Mouse (Mus musculus) layer of hippocampus, postnatal 14 days (tissue): ENCODE data around the gene Nxn. TPM values are rescaled to one million over a fixed set of nuclear protein-coding genes. Genes with fewer than 3 reads are reported as not detected.

Source experiments
- DNase-seq, 2 experiments: peaks; one replicate each; pipeline ENCODE4 v3.0.0; 2021 to 2022; ENCODE audit warnings: low spot score in 2 of 2, mixed read lengths in 1 of 2
- total RNA-seq, 2 experiments: library from RNA; stranded (reverse); gene quantifications; 2 replicates each; pipeline ENCODE4 v1.2.3; 2021

Nxn gene
- total RNA-seq, 2 experiments from 2014 or later: 14.1 to 18.5 TPM

DNA sequence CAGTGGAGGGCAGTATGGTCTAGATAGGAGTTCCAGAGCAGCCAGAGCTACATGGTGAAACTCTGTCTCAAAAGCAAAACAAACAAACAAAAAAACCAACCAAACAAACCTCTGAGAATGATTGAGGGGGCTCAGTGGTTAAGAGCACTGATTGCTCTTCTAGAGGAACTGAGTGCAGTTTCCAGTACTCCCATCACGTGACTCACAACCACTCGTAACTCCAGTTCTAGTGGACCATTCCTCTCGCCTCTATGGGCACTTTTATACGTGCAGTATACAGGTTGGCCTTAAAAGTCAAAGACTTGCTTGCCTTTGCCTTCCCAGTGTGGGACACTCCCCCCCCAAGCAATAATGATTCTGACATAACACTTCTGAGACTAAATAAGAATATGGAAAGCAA, 6.2 kb upstream of the Nxn start:
- no peak for DNase-seq

DNA sequence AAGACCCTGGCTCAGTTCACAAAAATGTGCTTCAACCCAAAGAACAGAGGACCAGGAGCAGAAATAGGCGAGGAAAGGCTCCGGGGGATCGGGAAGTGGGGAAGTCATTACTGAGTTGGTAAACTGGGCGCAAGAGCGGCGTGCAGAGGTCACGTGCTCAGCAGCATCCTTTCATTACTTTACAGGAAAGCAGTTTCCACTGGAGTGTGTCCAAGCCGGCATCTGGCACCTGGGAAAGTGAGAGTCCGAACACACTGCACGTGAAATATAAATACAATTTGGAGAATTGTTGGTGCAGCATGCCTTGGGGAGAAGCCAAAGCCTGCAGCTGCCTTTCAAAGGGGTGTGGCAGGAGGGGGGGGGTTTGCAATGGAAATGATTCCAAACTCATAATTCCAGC, 2.5 kb upstream of the Nxn start:
- no peak for DNase-seq

DNA sequence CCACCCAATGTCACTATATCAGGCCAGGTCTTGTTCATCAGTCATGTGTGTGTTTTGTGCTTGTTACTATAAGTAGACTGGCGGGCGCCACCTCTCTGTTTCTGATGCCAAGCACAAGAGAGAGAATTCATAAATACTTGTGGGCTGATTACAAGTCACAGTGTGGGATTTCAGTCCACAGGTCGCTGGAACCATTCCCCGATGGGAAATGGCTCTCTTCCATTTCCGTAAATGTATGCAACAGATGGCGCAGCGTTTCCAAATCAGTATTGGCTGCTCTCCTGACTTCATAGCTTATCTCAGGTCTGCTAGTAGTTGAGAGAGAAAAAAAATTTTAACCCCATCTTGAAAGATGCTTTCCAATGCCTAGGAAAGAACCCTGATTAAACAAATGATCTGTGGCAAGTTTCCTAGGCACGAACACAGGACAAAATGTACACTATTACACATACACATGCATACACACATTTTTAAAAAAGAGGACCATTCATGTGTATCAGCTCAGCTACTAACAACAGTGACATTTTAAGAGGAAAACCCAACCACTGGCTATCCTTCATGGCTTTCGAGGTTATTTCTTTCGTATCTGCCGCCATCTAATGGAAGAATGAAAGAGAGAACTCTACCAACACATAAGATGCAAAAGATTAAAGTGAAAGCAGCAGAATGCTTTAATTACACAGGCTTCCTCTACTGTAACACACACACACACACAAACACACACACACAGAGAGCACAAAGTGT, 819 bp upstream of the Nxn start:
- DNase-seq: peak in 1 of 2 experiments; percentile 72

DNA sequence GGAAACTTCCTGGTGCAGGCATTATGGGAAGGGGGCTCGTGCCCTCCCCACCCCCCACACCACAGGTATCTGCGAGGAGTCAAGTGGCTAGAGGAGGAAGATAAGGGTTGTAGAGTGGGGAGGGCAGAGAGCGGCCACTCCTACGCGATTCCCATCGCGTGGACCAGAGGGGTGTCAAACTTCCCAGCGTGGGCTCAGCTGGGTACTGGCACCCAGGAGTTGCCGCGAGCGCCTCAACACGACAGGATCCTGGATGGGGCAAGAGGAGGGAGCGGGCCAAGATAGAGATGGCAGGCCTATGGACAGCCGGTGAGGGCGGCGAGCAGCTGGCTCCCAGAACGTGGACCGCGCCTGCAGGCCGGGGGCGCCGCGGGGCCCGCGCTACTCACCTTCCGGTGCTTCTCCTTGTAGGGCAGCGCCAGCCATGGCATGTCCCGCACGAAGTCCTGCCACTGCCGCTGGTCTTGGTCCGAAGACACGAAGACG, 585 bp downstream of the Nxn start:
- DNase-seq: no peak

DNA sequence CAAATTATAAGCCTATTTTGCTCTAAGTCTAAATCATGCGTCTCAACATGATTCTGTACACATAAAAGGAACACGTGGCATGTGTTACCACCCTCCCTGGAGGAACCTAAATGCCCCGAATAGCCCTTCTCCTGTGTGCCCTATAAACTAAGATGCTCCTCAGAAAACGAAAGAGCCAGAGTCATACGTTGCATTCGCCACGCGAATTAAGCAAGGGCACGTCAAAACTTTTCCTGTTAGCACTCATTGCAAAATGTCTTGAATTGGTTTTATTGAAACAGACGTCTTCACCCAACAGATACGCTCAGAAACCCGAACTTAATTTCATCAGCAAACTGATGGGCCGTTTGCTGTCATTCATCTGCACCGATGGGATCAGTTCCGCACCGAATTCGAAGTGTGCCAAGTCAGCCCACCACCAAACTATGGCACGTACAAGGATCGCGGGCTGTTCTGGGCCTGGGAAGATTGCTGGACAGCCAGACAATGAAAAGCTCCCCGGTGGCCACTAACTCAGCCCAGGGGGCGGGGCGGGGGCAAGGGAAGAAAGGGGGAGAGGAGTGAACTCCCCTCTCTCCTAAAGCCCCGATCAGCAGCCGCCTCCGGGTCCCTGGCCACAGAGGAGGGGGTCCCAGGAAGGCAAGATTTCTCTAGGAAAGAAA, 1.2 kb downstream of the Nxn start:
- DNase-seq: no peak

DNA sequence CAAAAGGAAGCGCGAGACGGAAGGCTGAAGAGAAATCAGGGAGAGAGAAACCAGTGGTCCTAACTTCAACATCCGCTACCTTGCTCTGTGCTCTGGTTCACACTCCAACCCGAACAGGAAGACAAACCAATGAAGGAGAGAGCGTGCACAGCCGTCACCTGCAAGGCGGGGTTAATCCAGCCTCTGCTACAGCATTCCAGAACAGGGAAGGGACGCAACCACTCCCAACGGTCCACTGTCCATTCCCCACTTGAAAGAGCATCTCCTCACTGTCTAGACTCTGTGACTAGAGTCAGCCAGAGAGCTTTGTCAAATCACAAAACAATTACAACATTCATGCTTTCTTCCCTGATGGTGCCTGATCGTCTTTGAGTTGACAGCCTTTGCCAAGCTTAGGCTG, 5.9 kb downstream of the Nxn start:
- no peak for DNase-seq

DNA sequence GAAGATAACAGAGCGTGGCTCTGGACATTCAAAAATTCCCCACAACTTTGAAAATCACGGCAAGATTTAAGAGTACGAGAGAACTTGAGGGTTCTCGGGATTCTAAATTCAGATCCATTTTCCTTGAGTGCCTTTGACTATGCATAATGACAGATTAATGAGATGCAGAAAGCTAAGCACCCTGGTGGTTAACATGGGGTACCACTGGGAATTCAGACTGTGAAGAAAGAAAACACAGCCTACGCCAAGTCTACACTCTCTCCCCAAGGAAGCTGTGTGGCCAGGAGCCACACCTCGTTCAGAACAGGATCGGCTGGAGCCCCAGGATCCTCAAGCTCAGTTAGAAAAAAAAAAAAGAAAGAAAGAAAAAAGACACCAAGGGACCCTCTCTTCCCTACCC, 6.4 kb downstream of the Nxn start:
- DNase-seq: no peak

DNA sequence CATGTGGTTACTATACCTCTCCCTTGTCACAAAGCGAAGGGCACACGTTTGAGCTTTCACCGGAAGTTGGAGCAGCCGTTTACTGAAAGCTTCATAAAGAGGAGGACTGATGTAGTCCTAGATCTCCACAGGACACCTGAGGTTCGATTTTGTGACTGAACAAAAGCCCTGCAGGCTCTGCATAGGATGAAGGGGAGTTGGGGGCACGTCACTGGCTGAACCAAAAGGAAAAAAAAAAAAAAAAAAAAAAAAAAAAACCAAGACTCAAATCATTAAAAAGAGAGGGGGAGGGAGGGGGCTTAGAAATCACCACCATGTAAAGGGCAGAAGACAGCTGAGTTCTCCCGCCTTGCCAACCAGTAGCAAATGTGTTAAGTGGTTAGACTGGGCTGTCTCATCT, 10.2 kb downstream of the Nxn start:
- DNase-seq: no peak

DNA sequence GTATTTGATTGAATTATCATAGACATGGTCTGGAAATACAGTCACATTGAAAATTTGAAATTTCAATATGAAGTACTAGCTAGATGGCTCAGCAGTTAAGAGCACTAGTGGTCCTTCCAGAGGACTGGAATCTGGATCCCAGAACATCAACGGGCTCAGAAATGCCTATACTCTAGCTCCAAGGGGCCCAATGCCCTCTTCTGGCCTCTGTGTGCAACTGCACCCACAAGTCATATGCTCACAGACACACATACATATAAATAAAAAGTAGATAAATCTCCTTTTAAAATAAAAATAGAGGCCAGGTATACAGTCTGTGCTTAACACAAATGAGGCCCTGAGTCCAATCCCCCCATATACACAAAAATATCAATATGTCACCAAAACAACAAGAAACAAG, 11.8 kb downstream of the Nxn start:
- DNase-seq: no peak

DNA sequence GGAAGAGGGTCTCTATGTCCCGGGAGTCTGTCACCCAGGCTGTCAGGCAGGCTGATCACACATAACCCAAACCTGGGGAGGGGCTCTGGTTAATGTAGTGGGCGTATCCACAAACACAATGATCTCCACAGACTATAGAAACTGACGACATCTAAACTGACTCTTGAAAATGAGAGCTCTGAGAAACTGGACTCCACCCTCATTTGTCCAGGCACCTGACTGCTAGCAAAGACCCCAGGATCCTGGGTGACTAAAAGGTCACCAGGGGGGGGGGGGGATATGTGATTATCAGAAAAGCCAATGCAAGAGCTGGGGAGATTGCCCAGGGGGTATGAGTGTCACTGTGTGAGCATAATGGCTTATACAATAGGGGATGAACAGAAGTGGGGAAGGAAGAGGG, 13.2 kb downstream of the Nxn start:
- no peak for DNase-seq

DNA sequence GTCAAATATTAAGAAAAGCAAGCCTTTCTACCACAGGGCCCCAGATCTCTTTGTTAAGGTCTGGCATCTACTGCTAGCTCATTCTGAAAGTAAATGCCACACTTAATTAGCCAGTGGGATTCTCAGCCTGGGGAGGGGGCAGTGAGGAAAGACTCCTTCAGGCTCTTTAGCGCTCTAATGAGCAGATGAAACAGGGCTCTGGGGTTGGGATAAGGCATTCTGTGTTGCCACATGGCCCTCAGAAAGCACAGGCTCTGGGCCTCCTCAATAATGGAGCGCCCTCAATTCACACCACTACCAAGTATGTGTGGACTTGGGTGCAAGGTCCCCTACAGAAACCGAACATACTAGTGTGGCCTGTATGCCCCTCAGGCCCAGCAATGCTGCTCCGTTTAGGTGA, 13.9 kb downstream of the Nxn start:
- no peak for DNase-seq

DNA sequence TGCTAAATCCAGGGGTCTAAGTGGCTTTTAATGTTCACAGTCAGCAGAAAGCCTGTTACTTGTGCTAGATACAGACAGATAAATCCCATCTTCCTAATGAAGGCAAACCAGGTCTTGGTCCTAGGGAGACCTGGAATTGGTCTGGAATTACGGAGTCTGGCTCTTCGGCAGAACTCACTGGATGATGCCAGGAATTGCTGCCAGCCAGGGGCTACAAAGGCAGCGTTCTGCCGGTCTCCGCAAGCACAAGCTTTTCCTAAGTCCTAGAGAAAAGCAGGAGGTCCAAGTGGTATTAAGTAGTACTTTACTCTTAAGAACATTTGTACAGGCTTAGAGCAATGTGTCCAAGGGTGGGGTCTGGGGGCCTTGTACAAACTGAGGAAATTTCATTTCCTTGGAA, 14.6 kb downstream of the Nxn start:
- no peak for DNase-seq

DNA sequence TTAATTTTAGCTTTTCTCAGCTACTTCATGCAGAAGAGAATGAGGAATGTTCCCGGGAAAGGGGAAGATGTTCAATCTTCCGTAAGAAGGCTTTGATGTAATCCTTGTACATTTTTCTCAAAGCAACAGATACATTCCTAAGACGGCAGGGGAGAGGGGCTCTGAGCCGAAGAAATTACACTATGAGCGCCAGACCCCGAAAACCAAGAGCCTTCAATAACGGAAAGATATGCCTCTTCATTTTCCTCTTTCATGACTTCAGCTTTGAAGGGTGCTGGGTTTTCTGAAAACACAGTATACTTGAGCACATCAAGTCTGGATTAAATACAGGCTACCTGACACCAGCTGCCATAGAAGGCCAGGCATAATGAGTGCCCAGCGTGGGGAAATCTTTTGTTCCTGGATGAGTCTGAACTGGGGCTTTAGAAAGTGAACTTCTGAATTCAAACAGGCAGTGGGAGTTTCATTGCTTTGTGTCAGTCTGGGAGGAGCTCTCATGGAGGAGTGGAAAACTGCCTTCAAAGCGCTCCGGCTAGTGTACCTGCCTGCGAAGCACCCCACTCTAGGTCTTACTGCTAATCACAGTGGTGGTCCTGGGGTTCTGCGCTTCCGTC, 16.1 kb downstream of the Nxn start:
- no peak for DNase-seq

DNA sequence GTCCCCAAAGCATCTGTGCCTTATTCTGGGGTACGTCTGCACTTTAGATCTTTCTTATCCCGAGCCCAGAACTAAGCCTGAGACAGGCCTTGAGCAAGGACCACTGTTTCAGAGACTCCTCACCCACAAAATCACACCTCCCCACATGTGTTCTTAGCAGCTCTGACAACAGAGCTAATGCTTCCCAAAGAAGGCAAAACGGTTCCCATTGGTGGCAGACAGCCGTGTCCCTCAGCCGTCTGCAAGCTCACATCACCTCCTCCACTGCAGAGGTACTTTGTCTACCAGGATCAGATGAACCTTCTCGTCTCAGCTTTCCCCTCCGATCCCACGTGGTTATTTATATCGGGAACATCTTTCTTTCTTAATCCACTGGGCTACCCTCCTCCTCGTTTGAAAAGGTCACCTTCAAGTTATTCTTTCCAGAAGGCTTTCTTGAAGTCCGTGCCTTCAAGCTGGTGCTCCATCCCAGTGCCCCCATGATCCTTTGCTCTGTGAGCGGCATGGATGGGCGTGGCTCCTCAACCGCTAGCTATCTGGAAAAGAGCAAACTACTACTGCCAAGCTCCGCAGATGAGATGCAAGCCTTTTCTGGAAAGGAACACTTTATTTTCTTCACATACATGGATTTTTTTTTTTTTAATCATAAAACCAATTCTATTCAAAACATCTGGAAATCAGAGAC, 17.6 kb downstream of the Nxn start:
- no peak for DNase-seq

DNA sequence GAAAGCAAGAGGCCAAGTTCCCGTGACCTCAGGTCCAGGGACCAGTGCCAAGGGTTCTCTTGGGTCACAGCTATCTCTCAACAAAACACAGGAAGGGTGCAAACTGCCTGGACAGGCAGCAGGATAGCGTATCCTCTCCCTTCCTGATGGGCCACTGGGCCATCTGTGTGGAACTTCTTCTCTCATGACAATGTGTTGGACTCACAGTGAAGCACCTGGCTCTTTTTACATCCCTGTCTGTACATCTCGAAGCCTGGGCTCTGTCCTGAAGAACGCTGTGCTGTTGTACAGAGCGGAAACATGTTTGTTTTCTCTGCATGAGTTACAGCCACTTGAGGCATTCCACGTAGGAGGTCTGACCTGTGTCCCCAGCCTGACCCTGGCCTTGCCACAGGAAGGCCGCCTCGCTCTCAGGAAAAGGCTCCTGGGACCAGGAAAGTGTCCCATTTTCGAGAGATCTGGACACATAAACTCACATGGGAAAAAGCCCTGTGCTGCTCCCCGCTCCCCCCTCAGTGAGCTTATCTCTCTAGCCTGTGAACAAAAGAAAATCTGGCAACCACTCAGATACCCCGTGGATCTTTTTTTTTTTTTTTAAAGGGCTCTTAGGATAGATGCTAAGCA, 18.9 kb downstream of the Nxn start:
- no peak for DNase-seq

DNA sequence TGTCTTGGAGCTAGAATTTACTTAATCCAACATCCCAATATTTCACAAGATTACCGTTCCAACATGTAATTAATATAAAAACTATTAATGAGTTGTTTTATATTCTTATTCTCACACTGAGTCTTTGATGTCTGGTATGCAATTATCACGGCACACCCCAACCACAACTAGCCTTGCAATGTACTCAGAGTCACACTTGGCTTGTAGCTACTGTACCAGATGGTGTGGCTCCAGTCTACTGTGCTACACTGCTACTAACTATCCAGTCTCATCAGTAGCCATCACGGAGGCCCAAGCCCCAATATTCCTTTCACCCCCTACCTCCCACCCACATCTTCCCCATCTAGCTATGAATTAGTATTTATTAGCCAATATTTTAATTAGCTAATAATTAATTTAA, 22.5 kb downstream of the Nxn start:
- no peak for DNase-seq

DNA sequence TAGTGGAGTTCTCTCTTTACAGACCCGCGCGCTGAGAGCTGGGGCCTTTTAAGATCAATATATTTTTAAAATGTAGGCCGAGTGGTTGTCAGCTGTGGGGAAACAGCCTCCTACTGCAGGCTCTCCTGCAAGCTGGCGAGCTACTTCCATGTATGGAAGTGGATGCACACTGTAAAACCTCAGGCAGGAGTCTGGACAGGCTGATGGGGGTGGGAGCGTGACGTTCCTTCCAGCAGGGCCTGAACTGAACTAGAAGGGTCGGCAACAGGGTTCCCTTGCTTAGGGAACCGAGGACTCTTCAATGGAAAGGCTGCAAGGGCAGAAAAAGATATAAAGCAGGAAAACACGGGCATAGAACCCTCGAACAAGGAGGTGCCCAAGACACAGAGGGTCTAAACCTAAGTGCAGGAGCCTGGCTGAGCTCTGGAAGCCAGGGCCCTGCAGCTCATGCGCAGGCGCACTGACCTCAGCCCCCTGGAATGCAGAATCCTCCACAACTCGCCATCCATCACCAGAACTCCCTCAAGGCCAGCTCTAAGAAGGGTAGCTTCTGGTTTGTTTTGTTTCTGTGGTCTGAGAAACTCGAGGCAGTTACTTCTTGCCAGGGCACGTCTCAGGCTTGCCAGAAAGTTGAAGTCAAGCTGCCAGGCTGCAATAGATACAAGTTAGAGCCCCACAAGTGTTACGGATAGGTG, 24.3 kb downstream of the Nxn start:
- no peak for DNase-seq

DNA sequence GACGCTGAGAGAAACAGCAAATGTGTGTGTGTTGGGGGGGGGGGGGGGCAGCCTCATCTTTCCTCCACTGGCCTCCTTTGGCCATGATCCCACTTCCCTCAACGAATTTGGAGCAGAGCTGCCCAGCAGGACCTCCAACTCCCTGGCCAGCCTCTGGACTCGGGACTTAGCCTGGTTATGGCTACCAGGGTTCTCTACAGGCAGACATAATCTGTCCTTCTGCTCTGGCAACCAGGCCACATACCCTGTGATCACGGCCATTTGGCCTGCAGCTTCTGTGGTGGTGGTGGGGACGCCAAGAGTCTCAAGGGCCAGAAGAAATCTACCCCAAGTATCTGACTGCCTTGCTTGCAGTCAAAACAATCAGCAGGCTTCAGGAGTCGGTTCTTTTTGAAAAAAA, 26.4 kb downstream of the Nxn start:
- DNase-seq: no peak

DNA sequence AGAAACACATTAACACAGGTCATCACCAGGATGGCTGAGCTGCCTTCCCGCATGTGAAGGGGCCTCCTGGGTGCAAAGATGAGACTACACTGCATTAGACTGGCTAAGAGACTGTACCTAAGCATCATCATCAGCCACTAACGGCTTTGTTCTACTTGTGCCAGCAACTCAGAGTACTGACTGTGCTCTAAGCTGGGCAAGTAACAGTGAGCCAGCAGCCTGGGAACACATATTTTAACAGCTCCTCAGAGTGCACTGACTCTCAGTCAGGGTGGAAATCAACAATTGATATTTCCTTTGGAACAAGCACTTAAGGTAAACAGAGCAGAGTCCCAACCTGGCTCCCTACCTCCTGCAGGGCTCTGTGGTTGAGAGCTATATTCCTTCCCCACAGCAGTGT, 26.8 kb downstream of the Nxn start:
- DNase-seq: no peak

DNA sequence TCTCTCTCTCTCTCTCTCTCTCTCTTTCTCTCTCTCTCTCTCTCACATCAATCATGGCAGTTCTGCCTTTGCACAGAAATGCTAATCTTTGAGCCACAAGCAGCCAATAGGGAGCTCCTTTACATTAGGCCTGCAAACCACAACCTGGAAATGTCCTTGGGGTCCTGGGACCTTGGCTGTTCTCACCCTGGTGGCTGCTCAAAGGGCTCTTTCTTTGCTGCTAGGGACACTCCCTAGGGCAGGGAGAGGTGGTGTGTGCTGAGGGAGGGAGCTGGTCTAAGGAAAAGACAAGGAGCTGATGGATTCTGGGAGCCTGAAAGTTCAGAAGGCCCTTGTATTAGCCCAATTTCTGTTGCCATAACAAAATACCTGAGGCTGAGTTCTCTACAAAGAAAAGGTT, 28.4 kb downstream of the Nxn start:
- DNase-seq: no peak

DNA sequence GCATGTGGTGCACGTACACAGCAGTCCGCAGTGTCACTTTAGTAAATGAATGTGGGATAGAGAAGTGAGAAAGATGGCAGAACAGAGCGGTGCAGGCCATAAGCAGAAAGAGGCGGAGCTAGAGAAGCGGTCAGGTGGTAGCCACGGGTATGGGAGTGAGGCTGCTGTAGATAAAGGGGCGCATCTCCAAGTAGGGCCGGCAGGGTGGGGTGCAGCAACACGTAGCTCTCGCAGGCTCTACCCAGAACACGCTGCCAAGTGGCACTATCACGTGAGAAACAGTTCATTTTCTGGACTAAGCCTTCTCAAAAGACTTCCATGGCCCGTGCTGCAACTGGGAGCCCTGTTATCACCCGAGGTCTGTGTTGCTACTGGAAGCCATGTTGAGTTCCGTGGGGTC, 32.2 kb downstream of the Nxn start:
- DNase-seq: no peak
